Comparison of ENCODE assay signal across 8 mouse cellular contexts in the genomic region with DNA sequence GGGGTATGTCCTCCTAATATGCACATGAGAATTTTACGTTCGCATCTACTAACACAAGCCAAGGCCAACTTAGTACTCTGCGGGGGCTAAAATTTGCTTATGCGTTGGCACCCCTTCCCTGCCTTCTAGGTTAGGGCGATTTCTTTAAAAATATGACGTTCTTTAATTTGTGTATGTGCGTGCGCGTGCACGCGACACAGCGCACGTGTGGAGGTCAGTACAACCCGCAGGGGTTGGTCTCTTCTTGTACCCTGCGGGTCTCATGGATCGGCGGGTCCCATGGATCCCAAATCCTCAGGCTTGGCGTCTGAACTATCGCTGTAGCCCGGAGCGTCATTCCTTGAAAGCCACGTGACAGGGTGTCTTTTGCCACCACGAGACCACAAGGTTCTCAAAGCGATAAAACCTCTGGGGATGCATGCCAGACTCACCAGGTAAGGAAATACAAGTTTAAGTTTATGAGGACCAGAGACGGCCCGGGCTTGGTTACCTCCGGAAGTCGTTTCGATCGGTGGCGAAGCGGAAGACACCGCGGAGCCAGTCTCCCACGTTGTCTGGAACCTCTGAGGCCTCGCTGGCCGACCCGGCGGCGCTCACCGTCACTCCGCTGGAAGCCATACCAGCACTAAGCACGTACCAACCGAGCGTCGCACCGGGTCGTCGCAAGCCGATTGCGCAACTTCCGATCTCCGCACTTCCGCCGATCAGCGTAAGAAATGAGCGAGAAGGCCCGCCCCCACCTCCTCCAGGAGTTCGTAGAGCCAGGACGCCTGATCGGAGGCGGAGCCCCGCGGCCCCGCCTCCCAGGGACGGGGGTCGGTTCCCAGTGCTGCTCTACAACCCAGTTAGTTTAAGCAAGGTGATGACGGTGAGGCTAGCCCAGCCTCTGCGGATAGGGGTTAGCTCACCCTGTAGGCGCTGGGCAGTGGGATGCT. TPM values are rescaled to one million over a fixed set of nuclear protein-coding genes. Genes with fewer than 3 reads are reported as not detected.
DNase-seq lines count a peak whose midpoint lies in the region; ATAC-seq lines count a peak whose summit lies in the region.

No protein-coding gene starts in this region.

- peak overlapping the region; percentile 90 for H3K4me2 ChIP-seq in heart, embryonic 14.5 days (ENCODE audit: low read length)
- H3K4me2 ChIP-seq in liver, embryonic 13.5 days, result peak overlapping the region; percentile 98
- peak overlapping the region; percentile 99 for H3K4me2 ChIP-seq in stomach, embryonic 16.5 days (ENCODE audit: low read depth, low read length)

- peak overlapping the region; percentile 83 to 84 for H3K4me3 ChIP-seq in heart, embryonic 14.5 days (ENCODE audit: control insufficient read depth in 1 of 2, insufficient read depth in 1 of 2, low read depth in 1 of 2, low read length in 2 of 2)
- peak overlapping the region; percentile 72 for H3K4me3 ChIP-seq in liver, embryonic 13.5 days (replicated peaks)
- H3K4me3 ChIP-seq in stomach, embryonic 16.5 days (replicated peaks; ENCODE audit: low read length), result peak overlapping the region; percentile 92

- ATAC-seq in CD4-positive, CD25-positive, alpha-beta regulatory T cell, adult 4 months, result peak; percentile 96
- ATAC-seq in heart, embryonic 14.5 days (ENCODE audit: insufficient number of reproducible peaks, insufficient read depth, low FRiP score, low read depth), result peak; percentile 79
- ATAC-seq in liver, embryonic 13.5 days (ENCODE audit: low read depth), result peak; percentile 82
- ATAC-seq in stomach, embryonic 16.5 days (ENCODE audit: insufficient read depth, low FRiP score), result peak; percentile 93

- H3K9ac ChIP-seq in heart, embryonic 14.5 days (ENCODE audit: low read length), result peak overlapping the region; percentile 88
- peak overlapping the region; percentile 80 for H3K9ac ChIP-seq in liver, embryonic 13.5 days
- H3K9ac ChIP-seq in stomach, embryonic 16.5 days (ENCODE audit: low read length), result peak overlapping the region; percentile 91

- H3K27me3 ChIP-seq in heart, embryonic 14.5 days (ENCODE audit: control insufficient read depth, insufficient read depth, low read length), result 0 out of 2 replicates have a peak, but pooled peaks cover 3% of the 10 kb centered on the region
- H3K27me3 ChIP-seq in liver, embryonic 13.5 days, result peaks cover 20% of the 10 kb centered on the region
- H3K27me3 ChIP-seq in stomach, embryonic 16.5 days (ENCODE audit: control insufficient read depth, insufficient read depth, low read length), result no peaks in the 10 kb centered on the region

- peaks cover 4 to 13% of the 10 kb centered on the region in 2 experiments; a peak in 3 of 4 replicates for H3K4me1 ChIP-seq in heart, embryonic 14.5 days (ENCODE audit: control insufficient read depth in 2 of 2, insufficient read depth in 2 of 2, low read length in 2 of 2)
- peaks cover 43% of the 10 kb centered on the region for H3K4me1 ChIP-seq in liver, embryonic 13.5 days (replicated peaks)
- H3K4me1 ChIP-seq in stomach, embryonic 16.5 days (ENCODE audit: control insufficient read depth, insufficient read depth, low read length), result peaks cover 20% of the 10 kb centered on the region; the same call in 1 of the 2 replicates

- under 1% methylated on average over 70 of the region's 70 CpGs for WGBS in heart, embryonic 14.5 days
- under 1% methylated on average over 70 of the region's 70 CpGs for WGBS in liver, embryonic 13.5 days (ENCODE audit: insufficient replicate concordance)
- whole genome bisulfite sequencing in stomach, embryonic 16.5 days, result under 1% methylated on average over 70 of the region's 70 CpGs

- H3K9me3 ChIP-seq in heart, embryonic 14.5 days (ENCODE audit: control insufficient read depth, low read length), result no peaks in the 10 kb centered on the region
- no peaks in the 10 kb centered on the region for H3K9me3 ChIP-seq in liver, embryonic 13.5 days (replicated peaks)
- no peaks in the 10 kb centered on the region for H3K9me3 ChIP-seq in stomach, embryonic 16.5 days (replicated peaks; ENCODE audit: control insufficient read depth, low read length)

- peak; percentile 80 for DNase-seq in c-Kit-negative CD71-positive TER-119-positive erythroid progenitor cells, embryonic 14.5 days (ENCODE audit: low read depth, low spot score)
- DNase-seq in fibroblast of lung, adult 2 months (ENCODE audit: low read depth), result peak; percentile 91
- peak; percentile 98 for DNase-seq in kidney, postnatal 14 days
- peak; percentile 90 for DNase-seq in liver, embryonic 13.5 days
- peak; percentile 93 for DNase-seq in neural tube, embryonic 10.5 days (ENCODE audit: extremely low spot score, low spot score)

- peaks cover 40% of the 10 kb centered on the region for H3K36me3 ChIP-seq in heart, embryonic 14.5 days (ENCODE audit: control insufficient read depth, insufficient read depth, low read length)
- peaks cover 35% of the 10 kb centered on the region for H3K36me3 ChIP-seq in liver, embryonic 13.5 days
- H3K36me3 ChIP-seq in stomach, embryonic 16.5 days (ENCODE audit: control insufficient read depth, insufficient read depth, low read length), result no peaks in the 10 kb centered on the region

- H3K27ac ChIP-seq in heart, embryonic 14.5 days (replicated peaks in 1 of 2; ENCODE audit: control insufficient read depth in 1 of 2, insufficient read depth in 1 of 2, low read depth in 2 of 2, low read length in 2 of 2), result peak overlapping the region; percentile 61 to 76
- H3K27ac ChIP-seq in liver, embryonic 13.5 days, result peak overlapping the region; percentile 69
- H3K27ac ChIP-seq in stomach, embryonic 16.5 days (ENCODE audit: low read length), result peak overlapping the region; percentile 87

RNA-seq across cellular contexts. Expression of gene Tomm6, which starts 0.5 kb away (rescaled TPM):
- polyA plus RNA-seq in CD4-positive, CD25-positive, alpha-beta regulatory T cell, adult 4 months (2017; shearing (Covaris generic)), result 100 to 1,000 TPM; 264 to 319 TPM
- polyA plus RNA-seq in heart, embryonic 14.5 days (2014; fragmentation: Nextera tagmentation; extraction: Ambion mirVana), result 354 and 369 TPM in 2 replicates
- 288 and 289 TPM in 2 replicates for polyA plus RNA-seq in liver, embryonic 13.5 days (2015; fragmentation: Nextera tagmentation; extraction: Ambion mirVana)
- 357 and 376 TPM in 2 replicates for polyA plus RNA-seq in stomach, embryonic 16.5 days (2015; fragmentation: Nextera tagmentation; extraction: Ambion mirVana)

RNA-seq across cellular contexts. Expression of gene Frs3, which starts 1.2 kb away (rescaled TPM):
- polyA plus RNA-seq in CD4-positive, CD25-positive, alpha-beta regulatory T cell, adult 4 months (2017; shearing (Covaris generic)), result under 1 TPM; 0.16 to 0.49 TPM
- 2.8 TPM in 2 replicates for polyA plus RNA-seq in heart, embryonic 14.5 days (2014; fragmentation: Nextera tagmentation; extraction: Ambion mirVana)
- 0.96 and 1.4 TPM in 2 replicates for polyA plus RNA-seq in liver, embryonic 13.5 days (2015; fragmentation: Nextera tagmentation; extraction: Ambion mirVana)
- polyA plus RNA-seq in stomach, embryonic 16.5 days (2015; fragmentation: Nextera tagmentation; extraction: Ambion mirVana), result 3.4 and 4.4 TPM in 2 replicates

RNA-seq across cellular contexts. Expression of gene Gm21981, which starts 6.6 kb away (rescaled TPM):
- polyA plus RNA-seq in CD4-positive, CD25-positive, alpha-beta regulatory T cell, adult 4 months (2017; shearing (Covaris generic)), result not detected
- 0.53 and 1.4 TPM in 2 replicates for polyA plus RNA-seq in heart, embryonic 14.5 days (2014; fragmentation: Nextera tagmentation; extraction: Ambion mirVana)
- polyA plus RNA-seq in liver, embryonic 13.5 days (2015; fragmentation: Nextera tagmentation; extraction: Ambion mirVana), result 0.06 and 0.07 TPM in 2 replicates
- 0.19 and 0.40 TPM in 2 replicates for polyA plus RNA-seq in stomach, embryonic 16.5 days (2015; fragmentation: Nextera tagmentation; extraction: Ambion mirVana)

RNA-seq across cellular contexts. Expression of gene Prickle4, which starts 6.9 kb away (rescaled TPM):
- polyA plus RNA-seq in CD4-positive, CD25-positive, alpha-beta regulatory T cell, adult 4 months (2017; shearing (Covaris generic)), result not detected
- polyA plus RNA-seq in heart, embryonic 14.5 days (2014; fragmentation: Nextera tagmentation; extraction: Ambion mirVana), result 0.78 TPM in 1 of 2 replicates, not detected in the other
- not detected in 2 replicates for polyA plus RNA-seq in liver, embryonic 13.5 days (2015; fragmentation: Nextera tagmentation; extraction: Ambion mirVana)
- polyA plus RNA-seq in stomach, embryonic 16.5 days (2015; fragmentation: Nextera tagmentation; extraction: Ambion mirVana), result 1.0 TPM in 1 of 2 replicates, not detected in the other

RNA-seq across cellular contexts. Expression of gene Pgc, which starts 39.0 kb away (rescaled TPM):
- not detected for polyA plus RNA-seq in CD4-positive, CD25-positive, alpha-beta regulatory T cell, adult 4 months (2017; shearing (Covaris generic))
- 0.15 TPM in 1 of 2 replicates, not detected in the other for polyA plus RNA-seq in heart, embryonic 14.5 days (2014; fragmentation: Nextera tagmentation; extraction: Ambion mirVana)
- polyA plus RNA-seq in liver, embryonic 13.5 days (2015; fragmentation: Nextera tagmentation; extraction: Ambion mirVana), result 0.08 TPM in 1 of 2 replicates, not detected in the other
- polyA plus RNA-seq in stomach, embryonic 16.5 days (2015; fragmentation: Nextera tagmentation; extraction: Ambion mirVana), result 122 and 198 TPM in 2 replicates

Comparison
In these comparisons a context has a peak if more than half of its experiments do, and no peak if none do; other contexts are left out.
1. Peak in every context shown above with its lines: DNase-seq, ATAC-seq, H3K4me3 ChIP-seq and H3K27ac ChIP-seq.